8 mouse cellular contexts compared by ENCODE assay signal in genomic region chr2:71745610-71746374, GRCm38 (mm10). TPM values are rescaled to one million over a fixed set of nuclear protein-coding genes. Genes with fewer than 3 reads are reported as not detected.
DNase-seq lines count a peak whose midpoint lies in the region; ATAC-seq and TF ChIP-seq lines count a peak whose summit lies in the region.

Itga6 (plus strand) TSS chr2:71745616.

- H3K4me1 ChIP-seq in spleen, adult 2 months (ENCODE audit: control insufficient read depth, insufficient read depth, insufficient read length) = peaks cover 8% of the 10 kb centered on the region; the same call in 1 of the 2 replicates
- peaks cover 3% of the 10 kb centered on the region; the same call in 1 of the 2 replicates for H3K4me1 ChIP-seq in embryonic facial prominence, embryonic 15.5 days
- peaks cover 16% of the 10 kb centered on the region for H3K4me1 ChIP-seq in limb, embryonic 11.5 days (ENCODE audit: control insufficient read depth, insufficient read depth, low read length)
- H3K4me1 ChIP-seq in stomach, embryonic 14.5 days (ENCODE audit: control insufficient read depth, insufficient read depth, low read length) = peaks cover 13% of the 10 kb centered on the region; the same call in 1 of the 2 replicates

- H3K27ac ChIP-seq in spleen, adult 2 months (ENCODE audit: insufficient read depth, low read length) = no peak within 1 kb of the TSS
- no peak within 1 kb of the TSS for H3K27ac ChIP-seq in embryonic facial prominence, embryonic 15.5 days (replicated peaks)
- no peak within 1 kb of the TSS for H3K27ac ChIP-seq in limb, embryonic 11.5 days (replicated peaks; ENCODE audit: low read depth, low read length)
- peak within 1 kb of the TSS; percentile 29; the same call in 1 of the 2 replicates for H3K27ac ChIP-seq in stomach, embryonic 14.5 days (ENCODE audit: low read length)

- intact Hi-C loops in heart, postnatal 14 days (cut with DNase I) = no loop called here

- H3K36me3 ChIP-seq in spleen, adult 2 months (ENCODE audit: control insufficient read depth, insufficient read depth, low read length) = no peaks in the 10 kb centered on the region
- no peaks in the 10 kb centered on the region for H3K36me3 ChIP-seq in embryonic facial prominence, embryonic 15.5 days
- H3K36me3 ChIP-seq in limb, embryonic 11.5 days (ENCODE audit: control insufficient read depth, insufficient read depth, low read length) = no peaks in the 10 kb centered on the region
- H3K36me3 ChIP-seq in stomach, embryonic 14.5 days (ENCODE audit: control insufficient read depth, insufficient read depth, low read length) = no peaks in the 10 kb centered on the region

- no peak for ATAC-seq in embryonic facial prominence, embryonic 15.5 days (ENCODE audit: insufficient number of reproducible peaks, low FRiP score, low TSS enrichment, low read depth)
- no peak for ATAC-seq in limb, embryonic 11.5 days (ENCODE audit: insufficient number of reproducible peaks, low FRiP score, low TSS enrichment, low read depth)
- ATAC-seq in stomach, embryonic 14.5 days (ENCODE audit: insufficient number of reproducible peaks, insufficient read depth, low FRiP score, low read depth) = no peak

- no peak within 1 kb of the TSS for H3K4me2 ChIP-seq in embryonic facial prominence, embryonic 15.5 days (replicated peaks)
- no peak within 1 kb of the TSS for H3K4me2 ChIP-seq in limb, embryonic 11.5 days (ENCODE audit: low read depth, severe bottlenecking)
- no peak within 1 kb of the TSS for H3K4me2 ChIP-seq in stomach, embryonic 14.5 days (replicated peaks; ENCODE audit: low read depth, low read length)

- TF ChIP-seq POLR2A in spleen, adult 2 months (IDR thresholded peaks at IDR 0.05; ENCODE audit: low read depth, low read length) = no peak

- TF ChIP-seq CTCF in spleen, adult 2 months (IDR thresholded peaks at IDR 0.05; ENCODE audit: extremely low read depth, insufficient read depth, insufficient read length, insufficient replicate concordance) = no peak

- no peaks in the 10 kb centered on the region for H3K9me3 ChIP-seq in embryonic facial prominence, embryonic 15.5 days (replicated peaks)
- no peaks in the 10 kb centered on the region for H3K9me3 ChIP-seq in limb, embryonic 11.5 days (ENCODE audit: control insufficient read depth, low read length)
- H3K9me3 ChIP-seq in stomach, embryonic 14.5 days (ENCODE audit: control insufficient read depth, low read depth, low read length) = no peaks in the 10 kb centered on the region

- H3K9ac ChIP-seq in embryonic facial prominence, embryonic 15.5 days = no peak within 1 kb of the TSS
- no peak within 1 kb of the TSS for H3K9ac ChIP-seq in limb, embryonic 11.5 days (ENCODE audit: low read length)
- no peak within 1 kb of the TSS for H3K9ac ChIP-seq in stomach, embryonic 14.5 days (replicated peaks; ENCODE audit: low read depth, low read length)

- no peak within 1 kb of the TSS for H3K4me3 ChIP-seq in spleen, adult 2 months (ENCODE audit: extremely low read depth, insufficient read depth, insufficient read length)
- no peak within 1 kb of the TSS for H3K4me3 ChIP-seq in embryonic facial prominence, embryonic 15.5 days (replicated peaks)
- H3K4me3 ChIP-seq in limb, embryonic 11.5 days (ENCODE audit: low read depth, low read length) = no peak within 1 kb of the TSS
- H3K4me3 ChIP-seq in stomach, embryonic 14.5 days (ENCODE audit: low read depth, low read length) = no peak within 1 kb of the TSS

- 95% methylated on average over 6 of the region's 6 CpGs for WGBS in spleen, adult 2 months
- 42% methylated on average over 6 of the region's 6 CpGs for WGBS in embryonic facial prominence, embryonic 15.5 days
- 37% methylated on average over 6 of the region's 6 CpGs for WGBS in limb, embryonic 11.5 days
- 66% methylated on average over 6 of the region's 6 CpGs for WGBS in stomach, embryonic 14.5 days

- no peaks in the 10 kb centered on the region for H3K27me3 ChIP-seq in spleen, adult 2 months (ENCODE audit: control insufficient read depth, insufficient read depth, low read length)
- H3K27me3 ChIP-seq in embryonic facial prominence, embryonic 15.5 days = no peaks in the 10 kb centered on the region
- no peaks in the 10 kb centered on the region for H3K27me3 ChIP-seq in limb, embryonic 11.5 days (ENCODE audit: control insufficient read depth, insufficient read depth, low read length)
- H3K27me3 ChIP-seq in stomach, embryonic 14.5 days (ENCODE audit: control insufficient read depth, insufficient read depth, low read length) = no peaks in the 10 kb centered on the region

- no peak for DNase-seq in spleen, adult 2 months (ENCODE audit: low read depth in 1 of 2, low spot score in 2 of 2)
- DNase-seq in spleen, postnatal 14 days (ENCODE audit: low spot score in 2 of 2) = no peak
- DNase-seq in heart, postnatal 14 days = no peak
- DNase-seq in limb, embryonic 11.5 days (ENCODE audit: low spot score) = no peak
- DNase-seq in spleen, postnatal 4 days (ENCODE audit: low spot score in 2 of 2) = no peak
- no peak for DNase-seq in right cerebral cortex, postnatal 4 days

RNA-seq across cellular contexts. Expression of gene Itga6, which starts in this region (rescaled TPM):
- 19.1 and 21.1 TPM in 2 replicates for polyA plus RNA-seq in spleen, adult 2 months (2012; rRNA removed)
- 51.6 and 55.4 TPM in 2 replicates for polyA plus RNA-seq in embryonic facial prominence, embryonic 15.5 days (2015; fragmentation: Nextera tagmentation; extraction: Ambion mirVana)
- total RNA-seq in heart, postnatal 14 days (2021) = 10 to 100 TPM; 79.2 to 80.7 TPM
- polyA plus RNA-seq in limb, embryonic 11.5 days (2014; fragmentation: Nextera tagmentation; extraction: Ambion mirVana) = 28.0 and 31.2 TPM in 2 replicates
- polyA plus RNA-seq in stomach, embryonic 14.5 days (2014; fragmentation: Nextera tagmentation; extraction: Ambion mirVana) = 65.5 and 77.0 TPM in 2 replicates
